Mouse (Mus musculus) neural tube, embryonic 15.5 days (tissue): ENCODE data around the gene Atxn7l1. TPM values are rescaled to one million over a fixed set of nuclear protein-coding genes. Genes with fewer than 3 reads are reported as not detected.

Experiments used
- ATAC-seq: fragments of 200-750 bp; cut with Nextera tagmentation; 2 replicates; pipeline ENCODE4 v1.8.0; 2017; ENCODE audit warnings: mild to moderate bottlenecking, moderate TSS enrichment, moderate library complexity; ENCODE audit not compliant: low FRiP score
- H3K27ac ChIP-seq: fragments of 300-500 bp; sonication (generic); replicated peaks from 2 replicates; pipeline ENCODE4 v1.5.1; 2015; ENCODE audit warnings: mild to moderate bottlenecking, inconsistent platforms
- H3K27me3 ChIP-seq: fragments of 300-500 bp; sonication (generic); replicated peaks from 2 replicates; pipeline ENCODE4 v1.6.1; 2015; ENCODE audit warnings: inconsistent platforms
- H3K36me3 ChIP-seq: fragments of 300-500 bp; sonication (generic); 2 replicates; pipeline ENCODE4 v1.6.1; 2015; ENCODE audit warnings: inconsistent platforms
- H3K4me1 ChIP-seq: fragments of 300-500 bp; sonication (generic); 2 replicates; pipeline ENCODE4 v1.6.1; 2015; ENCODE audit warnings: inconsistent platforms
- H3K4me2 ChIP-seq: fragments of 300-500 bp; sonication (generic); 2 replicates; pipeline ENCODE4 v1.6.1; 2015; ENCODE audit warnings: inconsistent platforms, mild to moderate bottlenecking, moderate library complexity
- H3K4me3 ChIP-seq: fragments of 300-500 bp; sonication (generic); replicated peaks from 2 replicates; pipeline ENCODE4 v1.5.1; 2015; ENCODE audit warnings: mild to moderate bottlenecking, inconsistent platforms
- H3K9ac ChIP-seq: fragments of 300-500 bp; sonication (generic); replicated peaks from 2 replicates; pipeline ENCODE4 v1.6.1; 2015; ENCODE audit warnings: mild to moderate bottlenecking, inconsistent platforms
- H3K9me3 ChIP-seq: fragments of 300-500 bp; sonication (generic); replicated peaks from 2 replicates; pipeline ENCODE4 v1.6.1; 2016; ENCODE audit warnings: inconsistent platforms
- WGBS: fragments of 180-500 bp; shearing (Covaris S2); methylation state at CpG from one replicate; pipeline ENCODE4 v1.1.7; 2015; ENCODE audit warnings: mixed read lengths; 5-methylcytosine and 5-hydroxymethylcytosine counted together
- polyA plus RNA-seq: library from polyadenylated mRNA; unstranded; fragments of >200 nt; fragmentation: Nextera tagmentation; extraction: Ambion mirVana; gene quantifications from 2 replicates; pipeline ENCODE4 v1.2.1, GENCODE M21; 2015

Atxn7l1 gene
- polyA plus RNA-seq, 1 experiment from 2014 or later = 19.4 TPM

DNA sequence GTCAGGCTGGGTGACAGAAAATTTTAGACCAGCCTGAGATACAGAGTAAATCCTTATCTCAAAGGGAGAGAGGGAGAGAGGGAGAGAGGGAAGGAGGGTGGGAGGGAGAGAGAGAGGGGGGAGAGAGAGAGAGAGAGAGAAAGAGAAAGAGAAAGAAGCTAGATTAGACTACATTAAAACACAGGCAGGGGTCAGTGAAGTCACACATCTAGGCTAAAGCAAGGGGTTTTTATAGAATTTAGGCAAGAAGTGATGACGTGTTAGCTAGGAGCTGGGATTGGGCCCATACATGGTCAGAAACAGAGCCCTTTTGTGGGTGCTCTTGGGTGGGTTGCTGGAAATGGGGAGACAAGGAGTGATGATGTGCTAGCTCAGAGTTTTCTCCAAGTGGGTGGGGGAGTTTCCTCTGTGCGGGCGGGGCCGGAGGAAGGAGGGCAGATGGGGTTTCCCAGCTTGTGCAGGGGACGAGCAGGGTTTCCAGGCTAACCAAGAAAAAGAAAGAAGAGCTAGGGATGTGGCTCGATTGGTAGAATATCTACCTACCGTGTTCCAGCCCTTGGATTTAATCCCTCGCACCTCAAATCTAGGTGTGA, 136.9 kb downstream of the Atxn7l1 start:
- no peak overlapping the region for H3K27ac ChIP-seq
- H3K36me3 ChIP-seq = no peaks in the 10 kb centered on the region
- H3K4me1 ChIP-seq = peaks cover 35% of the 10 kb centered on the region
- H3K27me3 ChIP-seq = no peaks in the 10 kb centered on the region
- H3K9me3 ChIP-seq = no peaks in the 10 kb centered on the region
- no peak overlapping the region for H3K9ac ChIP-seq
- no peak overlapping the region for H3K4me2 ChIP-seq
- WGBS = 91% methylated on average over 8 of the region's 8 CpGs
- no peak for ATAC-seq
- H3K4me3 ChIP-seq = no peak overlapping the region

- 58% methylated on average over 4 of the region's 4 CpGs for WGBS
- peaks cover 42% of the 10 kb centered on the region for H3K4me1 ChIP-seq
- H3K4me3 ChIP-seq = no peak overlapping the region
- no peak for ATAC-seq
- H3K9me3 ChIP-seq = no peaks in the 10 kb centered on the region
- H3K9ac ChIP-seq = no peak overlapping the region
- no peak overlapping the region for H3K4me2 ChIP-seq
- H3K36me3 ChIP-seq = no peaks in the 10 kb centered on the region
- H3K27me3 ChIP-seq = no peaks in the 10 kb centered on the region
- H3K27ac ChIP-seq = no peak overlapping the region
Observed at GRCm38 (mm10) chr12:33285354-33285753, 137.9 kb downstream of the Atxn7l1 start.

GRCm38 (mm10) chr12:33285933-33286649, 138.6 kb downstream of the Atxn7l1 start:
- Histone ChIP-seq H3K27me3 (no peaks in the 10 kb centered on the region), H3K9me3 (no peaks in the 10 kb centered on the region), H3K36me3 (no peaks in the 10 kb centered on the region), H3K27ac (no peak overlapping the region), H3K4me2 (no peak overlapping the region), H3K4me3 (no peak overlapping the region), H3K9ac (no peak overlapping the region), H3K4me1 (peaks cover 42% of the 10 kb centered on the region)
- ATAC-seq = no peak
- WGBS = 29% methylated on average over 9 of the region's 9 CpGs

DNA sequence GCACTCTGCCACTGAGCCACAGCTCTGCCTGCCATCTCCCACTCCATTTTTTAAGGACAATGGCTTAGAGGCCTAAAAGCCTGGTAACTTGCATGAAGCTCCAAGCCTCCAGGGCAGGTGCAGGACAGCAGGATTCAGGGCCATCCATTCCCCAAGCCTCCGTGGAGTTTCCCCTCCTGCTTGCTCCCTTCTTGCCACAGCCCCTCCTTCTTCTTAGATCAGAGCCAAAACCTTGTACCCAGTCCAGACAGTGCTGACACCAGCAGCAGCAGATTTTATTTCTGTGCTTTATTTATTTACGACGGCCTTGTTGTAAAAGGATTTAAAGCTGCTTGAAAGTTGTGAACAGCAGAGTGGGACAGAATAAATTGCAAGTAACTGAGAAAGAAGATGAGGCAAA, 140.2 kb downstream of the Atxn7l1 start:
- Histone ChIP-seq H3K27me3 (no peaks in the 10 kb centered on the region), H3K4me1 (peaks cover 42% of the 10 kb centered on the region), H3K4me2 (no peak overlapping the region), H3K9me3 (no peaks in the 10 kb centered on the region), H3K9ac (0 out of 2 replicates have a peak overlapping the region, but pooled peaks have one; percentile 23), H3K36me3 (no peaks in the 10 kb centered on the region), H3K4me3 (no peak overlapping the region), H3K27ac (0 out of 2 replicates have a peak overlapping the region, but pooled peaks have one; percentile 13)
- ATAC-seq = no peak
- 28% methylated on average over 3 of the region's 3 CpGs for WGBS

DNA sequence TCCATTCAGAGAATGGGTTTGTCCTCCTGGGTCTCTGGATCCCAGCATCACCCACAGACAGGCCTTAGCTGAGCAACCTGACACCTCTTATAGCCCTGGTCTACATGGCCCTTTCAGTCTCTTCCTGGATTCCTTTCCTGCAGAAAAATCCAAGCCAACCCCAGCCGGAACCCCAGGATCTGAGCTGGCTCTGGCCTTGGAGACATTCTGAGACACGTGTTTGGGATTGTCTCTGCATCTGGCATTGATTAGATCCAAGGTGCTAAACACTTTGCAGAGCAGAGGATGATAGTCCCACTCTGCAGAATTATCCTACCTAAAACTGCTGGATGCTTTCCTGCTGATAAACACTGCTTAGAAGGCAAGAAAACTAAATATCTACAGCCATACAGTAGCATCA, 141.3 kb downstream of the Atxn7l1 start:
- Histone ChIP-seq H3K4me2 (no peak overlapping the region), H3K9me3 (no peaks in the 10 kb centered on the region), H3K27ac (no peak overlapping the region; the same call in 1 of the 2 replicates), H3K27me3 (no peaks in the 10 kb centered on the region), H3K9ac (no peak overlapping the region), H3K4me1 (peaks cover 42% of the 10 kb centered on the region), H3K4me3 (no peak overlapping the region), H3K36me3 (no peaks in the 10 kb centered on the region)
- 59% methylated on average over 2 of the region's 2 CpGs for whole genome bisulfite sequencing
- no peak for ATAC-seq

GRCm38 (mm10) chr12:33302070-33302469, 154.6 kb downstream of the Atxn7l1 start:
- WGBS = under 1% methylated on average over 14 of the region's 14 CpGs
- Histone ChIP-seq H3K9ac (peak overlapping the region; percentile 40), H3K4me3 (peak overlapping the region; percentile 40), H3K9me3 (no peaks in the 10 kb centered on the region), H3K4me2 (peak overlapping the region; percentile 81), H3K27me3 (peaks cover 4% of the 10 kb centered on the region), H3K4me1 (peaks cover 23% of the 10 kb centered on the region), H3K36me3 (no peaks in the 10 kb centered on the region), H3K27ac (peak overlapping the region; percentile 9; the same call in 1 of the 2 replicates)
- ATAC-seq = peak; percentile 68; the same call in 1 of the 2 replicates

GRCm38 (mm10) chr12:33302523-33303383, 155.3 kb downstream of the Atxn7l1 start:
- Histone ChIP-seq H3K27me3 (peaks cover 4% of the 10 kb centered on the region), H3K4me1 (peaks cover 23% of the 10 kb centered on the region), H3K9ac (peak overlapping the region; percentile 36), H3K27ac (no peak overlapping the region), H3K4me2 (peak overlapping the region; percentile 81), H3K36me3 (no peaks in the 10 kb centered on the region), H3K9me3 (no peaks in the 10 kb centered on the region), H3K4me3 (peak overlapping the region; percentile 40)
- WGBS = under 1% methylated on average over 29 of the region's 29 CpGs
- ATAC-seq = peak; percentile 48; the same call in 1 of the 2 replicates

- peaks cover 23% of the 10 kb centered on the region for H3K4me1 ChIP-seq
- H3K9ac ChIP-seq = peak overlapping the region; percentile 36; the same call in 1 of the 2 replicates
- 4% methylated on average over 9 of the region's 9 CpGs for WGBS
- ATAC-seq = peak; percentile 25; the same call in 1 of the 2 replicates
- peak overlapping the region; percentile 40 for H3K4me3 ChIP-seq
- peak overlapping the region; percentile 81 for H3K4me2 ChIP-seq
- H3K27ac ChIP-seq = no peak overlapping the region
- no peaks in the 10 kb centered on the region for H3K36me3 ChIP-seq
- H3K27me3 ChIP-seq = peaks cover 4% of the 10 kb centered on the region
- H3K9me3 ChIP-seq = no peaks in the 10 kb centered on the region
Observed at GRCm38 (mm10) chr12:33303384-33303770, 155.9 kb downstream of the Atxn7l1 start.

GRCm38 (mm10) chr12:33305106-33305505, 157.6 kb downstream of the Atxn7l1 start:
- Histone ChIP-seq H3K36me3 (no peaks in the 10 kb centered on the region), H3K9me3 (no peaks in the 10 kb centered on the region), H3K9ac (no peak overlapping the region), H3K4me3 (no peak overlapping the region), H3K27ac (no peak overlapping the region), H3K4me2 (no peak overlapping the region), H3K27me3 (peaks cover 4% of the 10 kb centered on the region), H3K4me1 (peaks cover 23% of the 10 kb centered on the region)
- ATAC-seq = no peak
- whole genome bisulfite sequencing = 93% methylated on average over 9 of the region's 9 CpGs

GRCm38 (mm10) chr12:33306476-33306875, 159.0 kb downstream of the Atxn7l1 start:
- ATAC-seq = no peak
- WGBS = 64% methylated on average over 4 of the region's 5 CpGs

GRCm38 (mm10) chr12:33308668-33309067, 161.2 kb downstream of the Atxn7l1 start:
- no peaks in the 10 kb centered on the region for H3K9me3 ChIP-seq
- no peak overlapping the region for H3K27ac ChIP-seq
- H3K27me3 ChIP-seq = no peaks in the 10 kb centered on the region
- H3K4me3 ChIP-seq = no peak overlapping the region
- H3K4me1 ChIP-seq = peaks cover 13% of the 10 kb centered on the region
- no peak overlapping the region for H3K9ac ChIP-seq
- H3K4me2 ChIP-seq = no peak overlapping the region
- 88% methylated on average over 7 of the region's 7 CpGs for WGBS
- ATAC-seq = no peak
- no peaks in the 10 kb centered on the region for H3K36me3 ChIP-seq

More at GRCm38 (mm10) chr12:33306476-33306875, 159.0 kb downstream of the Atxn7l1 start:
- Histone ChIP-seq H3K27me3 (no peaks in the 10 kb centered on the region), H3K4me2 (no peak overlapping the region), H3K36me3 (no peaks in the 10 kb centered on the region), H3K4me1 (peaks cover 24% of the 10 kb centered on the region), H3K9me3 (no peaks in the 10 kb centered on the region), H3K9ac (no peak overlapping the region), H3K27ac (no peak overlapping the region), H3K4me3 (no peak overlapping the region)
